Mouse (Mus musculus): ENCODE measurements at regions not wholly inside any gene's neighbourhood (a gene's known extent, or its start where the extent isn't known, plus 50 kb on each side); places are given as distances from the start of the nearest gene placed in this dataset.

DNA sequence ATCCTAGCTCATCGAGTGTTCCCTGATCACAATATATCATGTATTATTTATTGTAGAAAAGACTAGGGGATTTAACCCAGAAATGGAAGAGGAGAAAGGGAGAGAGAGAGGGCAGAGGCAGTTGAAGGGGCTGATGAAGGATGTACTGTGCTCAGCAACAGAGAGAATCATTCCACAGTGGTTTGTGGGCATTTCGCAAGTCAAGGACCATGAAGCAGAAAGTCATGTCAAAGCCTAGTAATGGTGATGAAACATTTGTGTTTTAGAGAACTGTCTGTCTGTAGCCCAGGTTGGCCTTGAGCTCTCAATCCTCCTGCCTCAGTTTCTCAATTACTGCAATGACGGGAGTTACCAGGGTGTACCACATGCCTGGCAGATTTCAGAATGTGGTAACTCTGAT is 50.9 kb upstream of the Elovl6 start:
- no peak overlapping the region for H3K27ac ChIP-seq (ENCODE audit: low read length)
- H3K36me3 ChIP-seq (ENCODE audit: control insufficient read depth, insufficient read depth), result no peaks in the 10 kb centered on the region
- no peaks in the 10 kb centered on the region for H3K27me3 ChIP-seq (replicated peaks; ENCODE audit: control insufficient read depth, insufficient read depth, low read length)
- ATAC-seq, result no peak
- no peak overlapping the region for H3K9ac ChIP-seq (replicated peaks; ENCODE audit: low read depth, low read length)
- no peaks in the 10 kb centered on the region for H3K4me1 ChIP-seq (replicated peaks; ENCODE audit: control insufficient read depth, insufficient read depth, low read length)
- H3K4me2 ChIP-seq (ENCODE audit: low read length), result no peak overlapping the region
- no peaks in the 10 kb centered on the region for H3K9me3 ChIP-seq (ENCODE audit: control insufficient read depth, low read length)
- WGBS, result 97% methylated on average over 3 of the region's 3 CpGs
- H3K4me3 ChIP-seq (replicated peaks; ENCODE audit: low read length), result no peak overlapping the region
